Mouse (Mus musculus) brain, embryonic 14.5 days (tissue): ENCODE measurements at regions not wholly inside any gene's neighbourhood (a gene's known extent, or its start where the extent isn't known, plus 50 kb on each side); places are given as distances from the start of the nearest gene placed in this dataset.

Experiments used
- CTCF ChIP-seq: fragments of 200-500 bp; IDR thresholded peaks from 2 replicates; pipeline ENCODE4 v1.5.1; 2012; ENCODE audit warnings: inconsistent platforms, mild to moderate bottlenecking, moderate library complexity, borderline replicate concordance; ENCODE audit not compliant: insufficient read depth, insufficient read length; ENCODE audit errors: extremely low read depth
- POLR2A ChIP-seq: fragments of 200-500 bp; IDR thresholded peaks from 2 replicates; pipeline ENCODE4 v1.6.1; 2012; ENCODE audit warnings: mild to moderate bottlenecking, inconsistent platforms, borderline replicate concordance; ENCODE audit not compliant: poor library complexity, insufficient read depth, insufficient read length, severe bottlenecking; ENCODE audit errors: extremely low read depth

DNA sequence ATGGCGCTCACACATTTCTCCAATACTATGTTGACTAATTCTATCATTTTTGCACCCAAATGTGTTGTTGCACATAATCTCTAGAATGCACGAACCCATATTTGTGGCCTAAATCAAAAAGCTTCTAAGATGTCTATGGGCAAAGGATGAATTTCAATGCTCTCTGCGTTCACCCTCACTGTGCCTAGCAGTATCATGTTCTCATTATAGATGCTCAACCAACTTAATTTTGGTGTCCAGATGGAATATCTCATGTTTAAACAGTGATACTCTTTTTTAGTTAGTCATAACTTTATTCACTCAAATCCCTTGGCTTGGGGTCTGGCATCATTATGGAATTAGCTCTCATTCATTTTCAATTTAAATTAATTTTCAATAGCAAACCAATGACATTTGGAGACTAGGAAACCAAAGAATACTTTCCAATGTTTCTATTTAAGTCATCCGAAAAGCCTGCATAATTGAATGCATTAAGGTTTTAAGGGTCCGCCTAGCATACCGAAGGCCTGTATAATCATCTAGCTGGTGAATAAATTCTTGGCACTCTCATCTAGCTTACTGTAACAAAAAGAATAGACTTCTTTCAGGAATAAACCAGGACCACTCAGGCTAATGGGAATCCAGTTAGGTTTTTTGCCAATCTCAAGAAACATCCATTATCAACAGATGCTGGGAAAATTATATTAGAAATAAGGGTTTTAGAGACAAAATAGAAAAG is 1050.7 kb downstream of the Cdh8 start:
- TF ChIP-seq POLR2A (no peak), CTCF (no peak)
